Mouse (Mus musculus): ENCODE measurements around the gene Atp8b2.

The Atp8b2 gene

GRCm38 (mm10) chr3:89957880-89958279, 5.4 kb downstream of the Atp8b2 start:
- no peak for DNase-seq

GRCm38 (mm10) chr3:89956177-89956971, 6.9 kb downstream of the Atp8b2 start:
- DNase-seq: no peak

- peak; percentile 86 for DNase-seq
Measured at GRCm38 (mm10) chr3:89953420-89953819, 9.9 kb downstream of the Atp8b2 start.

GRCm38 (mm10) chr3:89948655-89949054, 14.7 kb downstream of the Atp8b2 start:
- no peak for DNase-seq

- DNase-seq: no peak
Measured at GRCm38 (mm10) chr3:89948021-89948420, 15.3 kb downstream of the Atp8b2 start.

- no peak for DNase-seq
Measured at GRCm38 (mm10) chr3:89945026-89945425, 18.3 kb downstream of the Atp8b2 start.

GRCm38 (mm10) chr3:89942894-89943293, 20.4 kb downstream of the Atp8b2 start:
- no peak for DNase-seq

- DNase-seq: no peak
Measured at GRCm38 (mm10) chr3:89936495-89936894, 26.8 kb downstream of the Atp8b2 start.

- no peak for DNase-seq
Measured at GRCm38 (mm10) chr3:89932925-89933324, 30.4 kb downstream of the Atp8b2 start.

GRCm38 (mm10) chr3:89928956-89929355, 34.4 kb downstream of the Atp8b2 start:
- no peak for DNase-seq

- no peak for DNase-seq
Measured at GRCm38 (mm10) chr3:89926440-89926839, 36.9 kb downstream of the Atp8b2 start.

- no peak for DNase-seq
Measured at GRCm38 (mm10) chr3:89920711-89921110, 42.6 kb downstream of the Atp8b2 start.

GRCm38 (mm10) chr3:89917408-89917807, 45.9 kb downstream of the Atp8b2 start:
- DNase-seq: no peak

- no peak for DNase-seq
Measured at GRCm38 (mm10) chr3:89916622-89917021, 46.7 kb downstream of the Atp8b2 start.

- no peak for DNase-seq
Measured at GRCm38 (mm10) chr3:89914700-89915099, 48.6 kb downstream of the Atp8b2 start.

GRCm38 (mm10) chr3:89912543-89913391, 50.5 kb downstream of the Atp8b2 start, which contains the start of gene Il6ra:
Gene Il6ra, minus strand, starts transcription at chr3:89913196.
- DNase-seq: peak; percentile 93

- no peak for DNase-seq
Measured at GRCm38 (mm10) chr3:89912108-89912542, 51.2 kb downstream of the Atp8b2 start.

GRCm38 (mm10) chr3:89911207-89911606, 52.1 kb downstream of the Atp8b2 start:
- DNase-seq: peak; percentile 40

GRCm38 (mm10) chr3:89909703-89910542, 53.4 kb downstream of the Atp8b2 start:
- DNase-seq: peak; percentile 73

GRCm38 (mm10) chr3:89908836-89909235, 54.5 kb downstream of the Atp8b2 start:
- DNase-seq: no peak

GRCm38 (mm10) chr3:89907846-89908245, 55.5 kb downstream of the Atp8b2 start:
- DNase-seq: no peak

- no peak for DNase-seq
Measured at GRCm38 (mm10) chr3:89899511-89899908, 63.8 kb downstream of the Atp8b2 start.

All from lung, postnatal 10 days (tissue).